Mouse (Mus musculus) forebrain, embryonic 15.5 days (tissue): ENCODE data around the gene Lims1. TPM values are rescaled to one million over a fixed set of nuclear protein-coding genes. Genes with fewer than 3 reads are reported as not detected.

Experiments used
- ATAC-seq: fragments of 200-750 bp; cut with Nextera tagmentation; replicated peaks from 2 replicates; pipeline ENCODE4 v1.8.0; 2017; ENCODE audit warnings: mild to moderate bottlenecking, moderate TSS enrichment, moderate library complexity
- H3K27ac ChIP-seq: fragments of 300-500 bp; sonication (generic); replicated peaks from 2 replicates; pipeline ENCODE4 v1.5.1; 2015; ENCODE audit warnings: mild to moderate bottlenecking, inconsistent platforms
- H3K27me3 ChIP-seq: fragments of 300-500 bp; sonication (generic); 2 replicates; pipeline ENCODE4 v1.6.1; 2015; ENCODE audit warnings: inconsistent platforms
- H3K36me3 ChIP-seq: fragments of 300-500 bp; sonication (generic); 2 replicates; pipeline ENCODE4 v1.6.1; 2015; ENCODE audit warnings: mild to moderate bottlenecking, inconsistent platforms
- H3K4me1 ChIP-seq: fragments of 300-500 bp; sonication (generic); 2 replicates; pipeline ENCODE4 v1.6.1; 2015; ENCODE audit warnings: inconsistent platforms
- H3K4me2 ChIP-seq: fragments of 300-500 bp; sonication (generic); replicated peaks from 2 replicates; pipeline ENCODE4 v1.6.1; 2015; ENCODE audit warnings: mild to moderate bottlenecking, inconsistent platforms
- H3K4me3 ChIP-seq: fragments of 300-500 bp; sonication (generic); 2 replicates; pipeline ENCODE4 v1.5.1; 2015; ENCODE audit warnings: mild to moderate bottlenecking, inconsistent platforms
- H3K9ac ChIP-seq: fragments of 300-500 bp; sonication (generic); replicated peaks from 2 replicates; pipeline ENCODE4 v1.6.1; 2015; ENCODE audit warnings: mild to moderate bottlenecking, inconsistent platforms
- H3K9me3 ChIP-seq: fragments of 300-500 bp; sonication (generic); 2 replicates; pipeline ENCODE4 v1.6.1; 2016; ENCODE audit warnings: inconsistent platforms
- WGBS: fragments of 180-500 bp; shearing (Covaris S2); methylation state at CpG from one replicate; pipeline ENCODE4 v1.1.7; 2015; ENCODE audit warnings: mixed read lengths; 5-methylcytosine and 5-hydroxymethylcytosine counted together
- polyA plus RNA-seq: library from polyadenylated mRNA; unstranded; fragments of >200 nt; fragmentation: Nextera tagmentation; extraction: Ambion mirVana; gene quantifications from 2 replicates; pipeline ENCODE4 v1.2.1, GENCODE M21; 2015

The Lims1 gene
- polyA plus RNA-seq, 1 experiment from 2014 or later = 70.1 TPM

DNA sequence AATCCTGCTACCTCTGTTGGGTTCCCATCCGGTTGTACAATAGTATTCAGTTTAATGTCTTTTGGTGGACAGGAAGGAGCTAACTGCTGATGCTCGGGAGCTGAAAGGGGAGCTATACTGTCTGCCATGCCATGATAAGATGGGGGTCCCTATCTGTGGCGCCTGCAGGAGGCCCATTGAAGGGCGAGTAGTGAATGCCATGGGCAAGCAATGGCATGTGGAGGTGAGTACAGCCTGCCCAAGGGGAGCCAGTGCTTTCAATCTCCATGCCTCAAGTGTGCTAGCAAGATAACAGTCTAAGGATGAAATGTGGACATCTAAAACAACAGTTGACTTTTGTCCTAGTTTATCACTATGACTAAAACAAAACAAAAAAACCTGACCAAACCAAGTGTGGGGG, 89.1 kb downstream of the Lims1 start:
- no peak overlapping the region for H3K9ac ChIP-seq
- peaks cover 54% of the 10 kb centered on the region for H3K36me3 ChIP-seq
- no peak overlapping the region for H3K4me3 ChIP-seq
- H3K27ac ChIP-seq = no peak overlapping the region
- no peak overlapping the region for H3K4me2 ChIP-seq
- H3K27me3 ChIP-seq = no peaks in the 10 kb centered on the region
- H3K4me1 ChIP-seq = no peaks in the 10 kb centered on the region
- no peak for ATAC-seq
- 93% methylated on average over 4 of the region's 4 CpGs for WGBS
- H3K9me3 ChIP-seq = no peaks in the 10 kb centered on the region

- no peaks in the 10 kb centered on the region for H3K27me3 ChIP-seq
- no peak overlapping the region for H3K27ac ChIP-seq
- ATAC-seq = no peak
- H3K4me1 ChIP-seq = no peaks in the 10 kb centered on the region
- no peak overlapping the region for H3K9ac ChIP-seq
- H3K36me3 ChIP-seq = peaks cover 56% of the 10 kb centered on the region
- no peak overlapping the region for H3K4me3 ChIP-seq
- no peaks in the 10 kb centered on the region for H3K9me3 ChIP-seq
- H3K4me2 ChIP-seq = no peak overlapping the region
These were observed 89.6 kb downstream of the Lims1 start for GRCm38 (mm10) chr10:58412852-58413251.

GRCm38 (mm10) chr10:58416702-58417101, 93.4 kb downstream of the Lims1 start:
- H3K9ac ChIP-seq = no peak overlapping the region
- no peak overlapping the region for H3K4me3 ChIP-seq
- no peak overlapping the region for H3K27ac ChIP-seq
- no peaks in the 10 kb centered on the region for H3K4me1 ChIP-seq
- ATAC-seq = no peak
- no peak overlapping the region for H3K4me2 ChIP-seq
- no peaks in the 10 kb centered on the region for H3K9me3 ChIP-seq
- H3K27me3 ChIP-seq = no peaks in the 10 kb centered on the region
- H3K36me3 ChIP-seq = peaks cover 44% of the 10 kb centered on the region
- WGBS = 86% methylated on average over 3 of the region's 3 CpGs

DNA sequence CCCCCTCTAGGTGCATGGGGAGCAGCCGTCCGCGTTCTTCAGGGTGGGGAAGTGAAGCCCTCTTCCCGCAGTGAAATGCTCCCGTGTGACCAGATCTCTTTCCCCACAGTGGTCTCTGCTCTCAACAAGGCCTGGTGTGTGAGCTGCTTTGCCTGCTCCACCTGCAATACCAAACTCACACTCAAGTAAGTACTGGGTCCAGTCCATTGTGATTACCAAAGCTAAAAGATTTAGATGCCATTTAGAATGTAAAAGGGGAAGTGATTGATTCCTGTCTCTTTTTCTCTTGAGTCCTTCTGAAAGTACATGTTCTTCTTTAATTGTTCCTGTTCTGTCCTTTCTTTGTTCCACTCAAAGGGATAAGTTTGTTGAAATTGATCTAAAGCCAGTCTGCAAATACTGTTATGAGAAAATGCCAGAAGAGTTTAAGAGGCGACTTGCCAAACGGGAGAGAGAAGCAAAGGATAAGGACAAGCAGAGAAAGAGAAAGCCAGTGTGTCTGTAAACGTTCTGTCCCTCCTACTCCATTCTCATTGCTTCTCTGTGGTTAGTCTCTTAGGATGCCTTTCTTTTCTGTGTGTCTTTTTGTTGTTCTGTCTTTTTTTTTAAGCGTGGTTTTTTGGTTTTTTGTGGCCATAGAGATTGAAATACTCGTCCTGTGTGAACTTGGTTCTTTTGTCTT, 95.2 kb downstream of the Lims1 start:
- peaks cover 38% of the 10 kb centered on the region for H3K36me3 ChIP-seq

GRCm38 (mm10) chr10:58427930-58428329, 104.7 kb downstream of the Lims1 start:
- Histone ChIP-seq H3K4me2 (no peak overlapping the region), H3K9ac (no peak overlapping the region), H3K27me3 (no peaks in the 10 kb centered on the region), H3K27ac (no peak overlapping the region), H3K4me3 (no peak overlapping the region), H3K9me3 (no peaks in the 10 kb centered on the region), H3K36me3 (peaks cover 11% of the 10 kb centered on the region), H3K4me1 (no peaks in the 10 kb centered on the region)
- 93% methylated on average over 2 of the region's 2 CpGs for WGBS
- ATAC-seq = no peak

More for the DNA sequence above, 95.2 kb downstream of the Lims1 start:
- H3K27ac ChIP-seq = no peak overlapping the region
- no peaks in the 10 kb centered on the region for H3K4me1 ChIP-seq
- ATAC-seq = no peak
- no peaks in the 10 kb centered on the region for H3K27me3 ChIP-seq
- no peaks in the 10 kb centered on the region for H3K9me3 ChIP-seq
- no peak overlapping the region for H3K4me2 ChIP-seq
- H3K9ac ChIP-seq = no peak overlapping the region
- no peak overlapping the region for H3K4me3 ChIP-seq
- 81% methylated on average over 10 of the region's 10 CpGs for WGBS

DNA sequence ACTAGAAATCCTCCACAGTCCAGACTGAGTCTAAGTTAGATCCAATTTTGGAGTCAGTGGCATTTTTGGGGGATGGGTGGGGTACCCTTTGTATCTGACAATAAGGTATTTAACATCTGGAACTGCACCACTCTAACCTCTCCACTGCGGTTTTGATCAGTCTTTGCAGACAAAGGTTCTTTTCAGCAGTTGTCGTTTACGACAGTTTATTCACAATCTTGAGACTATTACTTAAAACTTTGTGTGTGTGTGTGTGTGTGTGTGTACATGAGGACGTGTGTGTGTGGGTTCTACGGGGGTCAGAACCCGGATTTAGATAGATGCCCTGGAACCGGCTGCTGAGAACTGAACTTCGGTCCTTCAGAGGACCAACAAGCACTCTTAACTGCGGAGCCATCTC, 122.6 kb downstream of the Lims1 start:
- H3K27ac ChIP-seq = peak overlapping the region; percentile 96

GRCm38 (mm10) chr10:58446384-58447279, 123.4 kb downstream of the Lims1 start, which contains the start of gene Ranbp2:
TSS of gene Ranbp2 (plus strand) at chr10:58446920.
- peak within 1 kb of the TSS; percentile 96 for H3K27ac ChIP-seq
- under 1% methylated on average over 77 of the region's 91 CpGs for WGBS
- H3K4me3 ChIP-seq = peak within 1 kb of the TSS; percentile 100
- no peaks in the 10 kb centered on the region for H3K9me3 ChIP-seq
- no peaks in the 10 kb centered on the region for H3K36me3 ChIP-seq
- peak; percentile 98 for ATAC-seq
- H3K4me2 ChIP-seq = peak within 1 kb of the TSS; percentile 63
- H3K4me1 ChIP-seq = peaks cover 12% of the 10 kb centered on the region
- H3K27me3 ChIP-seq = no peaks in the 10 kb centered on the region
- peak within 1 kb of the TSS; percentile 91 for H3K9ac ChIP-seq

More for the DNA sequence above, 122.6 kb downstream of the Lims1 start:
- WGBS = 12% methylated on average over 9 of the region's 9 CpGs
- H3K4me1 ChIP-seq = peaks cover 12% of the 10 kb centered on the region
- peak; percentile 17 for ATAC-seq
- H3K27me3 ChIP-seq = no peaks in the 10 kb centered on the region
- H3K4me2 ChIP-seq = peak overlapping the region; percentile 50
- H3K4me3 ChIP-seq = peak overlapping the region; percentile 100
- peak overlapping the region; percentile 72 for H3K9ac ChIP-seq
- H3K36me3 ChIP-seq = no peaks in the 10 kb centered on the region
- no peaks in the 10 kb centered on the region for H3K9me3 ChIP-seq

- peak overlapping the region; percentile 100 for H3K4me3 ChIP-seq
- H3K9ac ChIP-seq = peak overlapping the region; percentile 91
- no peaks in the 10 kb centered on the region for H3K27me3 ChIP-seq
- H3K4me2 ChIP-seq = peak overlapping the region; percentile 63
- 1% methylated on average over 22 of the region's 32 CpGs for WGBS
- ATAC-seq = peak; percentile 59
- H3K36me3 ChIP-seq = no peaks in the 10 kb centered on the region
- no peaks in the 10 kb centered on the region for H3K9me3 ChIP-seq
- peaks cover 12% of the 10 kb centered on the region for H3K4me1 ChIP-seq
- H3K27ac ChIP-seq = peak overlapping the region; percentile 96
These were observed 124.1 kb downstream of the Lims1 start for GRCm38 (mm10) chr10:58447280-58447781.

- Histone ChIP-seq H3K9me3 (no peaks in the 10 kb centered on the region), H3K9ac (no peak overlapping the region), H3K27ac (no peak overlapping the region), H3K27me3 (no peaks in the 10 kb centered on the region), H3K4me1 (peaks cover 5% of the 10 kb centered on the region), H3K4me2 (no peak overlapping the region), H3K36me3 (peaks cover 32% of the 10 kb centered on the region), H3K4me3 (no peak overlapping the region)
- no peak for ATAC-seq
These were observed 128.3 kb downstream of the Lims1 start for GRCm38 (mm10) chr10:58451575-58451974.

GRCm38 (mm10) chr10:58452185-58452584, 128.9 kb downstream of the Lims1 start:
- no peak overlapping the region for H3K27ac ChIP-seq
- ATAC-seq = no peak
- H3K9ac ChIP-seq = no peak overlapping the region
- peaks cover 5% of the 10 kb centered on the region for H3K4me1 ChIP-seq
- H3K9me3 ChIP-seq = no peaks in the 10 kb centered on the region
- WGBS = 90% methylated on average over 1 of the region's 1 CpGs
- peaks cover 33% of the 10 kb centered on the region for H3K36me3 ChIP-seq
- no peak overlapping the region for H3K4me3 ChIP-seq
- H3K27me3 ChIP-seq = no peaks in the 10 kb centered on the region
- H3K4me2 ChIP-seq = no peak overlapping the region

GRCm38 (mm10) chr10:58459896-58460295, 136.6 kb downstream of the Lims1 start:
- Histone ChIP-seq H3K9ac (no peak overlapping the region), H3K4me3 (no peak overlapping the region), H3K27ac (no peak overlapping the region), H3K27me3 (no peaks in the 10 kb centered on the region), H3K4me1 (no peaks in the 10 kb centered on the region), H3K36me3 (peaks cover 67% of the 10 kb centered on the region), H3K9me3 (no peaks in the 10 kb centered on the region), H3K4me2 (no peak overlapping the region)
- ATAC-seq = no peak
- WGBS = 91% methylated on average over 1 of the region's 1 CpGs
